In the genomic region with DNA sequence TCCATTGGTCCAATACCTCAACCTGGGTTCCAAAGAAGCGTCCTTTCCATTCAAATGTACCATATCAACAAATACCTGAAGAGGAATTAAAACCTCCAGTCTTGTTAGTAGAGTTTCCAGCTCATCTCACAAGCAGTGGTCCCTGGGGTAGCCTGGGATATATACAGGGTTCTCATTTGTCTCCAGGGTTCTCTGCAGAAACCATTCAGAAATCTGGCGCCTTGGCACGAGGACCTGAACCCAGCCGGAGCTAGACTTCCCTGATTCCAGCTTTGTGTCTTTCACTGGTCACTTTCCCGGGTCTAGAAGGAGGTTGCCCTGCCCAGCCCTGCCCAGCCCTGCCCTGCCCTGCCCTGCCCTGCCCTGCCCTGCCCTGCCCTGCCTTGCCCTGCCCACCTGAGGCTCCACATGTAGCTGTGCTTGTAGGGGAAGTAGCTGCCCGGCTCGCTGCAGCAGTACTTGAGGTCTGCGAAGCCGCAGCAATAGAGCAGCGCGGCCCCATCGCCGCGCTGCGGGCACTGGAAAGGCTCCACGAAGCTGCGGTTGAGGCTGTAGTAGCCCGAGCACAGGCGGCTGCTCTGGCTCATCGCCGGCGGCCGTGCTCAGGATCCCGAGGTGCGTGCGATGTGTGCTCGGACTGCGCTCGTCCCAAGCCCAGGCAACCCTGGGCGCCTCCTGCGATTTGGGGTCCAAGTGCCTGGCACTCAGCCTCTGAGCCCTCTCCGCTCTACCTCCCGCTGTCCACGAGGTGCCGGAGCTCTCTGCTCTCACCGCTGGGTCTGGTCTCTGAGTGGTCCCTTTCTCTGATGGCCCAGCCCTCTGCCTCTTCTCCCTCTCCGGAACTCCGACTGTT, we compare ENCODE assay signal across 8 mouse cellular contexts. TPM values are rescaled to one million over a fixed set of nuclear protein-coding genes. Genes with fewer than 3 reads are reported as not detected.
DNase-seq lines count a peak whose midpoint lies in the region; ATAC-seq and TF ChIP-seq lines count a peak whose summit lies in the region.

TSS of gene Shisal2b (minus strand) at position 767 of the 853 bp plus-strand sequence.

- 4% methylated on average over 38 of the region's 38 CpGs for WGBS in lung, adult 2 months
- 3% methylated on average over 38 of the region's 38 CpGs for WGBS in forebrain, embryonic 12.5 days
- WGBS in liver, postnatal 0 days (ENCODE audit: insufficient replicate concordance) = 4% methylated on average over 36 of the region's 38 CpGs

- no peaks in the 10 kb centered on the region for H3K36me3 ChIP-seq in forebrain, embryonic 12.5 days (replicated peaks)
- H3K36me3 ChIP-seq in liver, postnatal 0 days (replicated peaks; ENCODE audit: insufficient read depth, low read length) = no peaks in the 10 kb centered on the region

- no peak for TF ChIP-seq CTCF in lung, adult 2 months (IDR thresholded peaks at IDR 0.05; ENCODE audit: insufficient read depth, low read length)
- TF ChIP-seq CTCF in liver, postnatal 0 days (IDR thresholded peaks at IDR 0.05; ENCODE audit: low read depth) = no peak

- ATAC-seq in forebrain, embryonic 12.5 days (ENCODE audit: low FRiP score) = peak; percentile 90
- ATAC-seq in liver, postnatal 0 days = peak; percentile 15
- no peak for ATAC-seq in monocyte, adult 5-6 weeks (replicated peaks; ENCODE audit: insufficient number of reproducible peaks, low FRiP score, low TSS enrichment, poor library complexity, severe bottlenecking)

- no peak for DNase-seq in lung, adult 2 months
- DNase-seq in lung, postnatal 36 days = no peak
- DNase-seq in cerebellum, adult 11-12 months = peak; percentile 16
- DNase-seq in hindlimb bud, embryonic 11.5 days (ENCODE audit: extremely low spot score, low read depth, low spot score) = peak; percentile 5
- DNase-seq in liver, postnatal 0 days = peak; percentile 32
- DNase-seq in ovary, postnatal 10 days (ENCODE audit: low spot score) = peak; percentile 2

- H3K9me3 ChIP-seq in forebrain, embryonic 12.5 days = no peaks in the 10 kb centered on the region
- H3K9me3 ChIP-seq in liver, postnatal 0 days (ENCODE audit: low read length) = no peaks in the 10 kb centered on the region

- H3K4me2 ChIP-seq in forebrain, embryonic 12.5 days = peak within 1 kb of the TSS; percentile 86
- peak within 1 kb of the TSS; percentile 78 for H3K4me2 ChIP-seq in liver, postnatal 0 days (ENCODE audit: low read depth, low read length)

- TF ChIP-seq POLR2A in lung, adult 2 months (IDR thresholded peaks at IDR 0.05; ENCODE audit: borderline replicate concordance, extremely low read depth, low read depth, low read length) = no peak

- H3K4me3 ChIP-seq in lung, adult 2 months (replicated peaks; ENCODE audit: extremely low read depth, low read depth, low read length) = peak within 1 kb of the TSS; percentile 2
- H3K4me3 ChIP-seq in forebrain, embryonic 12.5 days (replicated peaks) = peak within 1 kb of the TSS; percentile 49
- H3K4me3 ChIP-seq in liver, postnatal 0 days (ENCODE audit: low read depth, low read length) = peak within 1 kb of the TSS; percentile 51

- peaks cover 35% of the 10 kb centered on the region for H3K27me3 ChIP-seq in forebrain, embryonic 12.5 days
- 0 out of 2 replicates have a peak, but pooled peaks cover 11% of the 10 kb centered on the region for H3K27me3 ChIP-seq in liver, postnatal 0 days (ENCODE audit: insufficient read depth, low read length)

- H3K27ac ChIP-seq in forebrain, embryonic 12.5 days = no peak within 1 kb of the TSS
- H3K27ac ChIP-seq in liver, postnatal 0 days (ENCODE audit: low read depth) = no peak within 1 kb of the TSS

- H3K9ac ChIP-seq in forebrain, embryonic 12.5 days = peak within 1 kb of the TSS; percentile 55
- H3K9ac ChIP-seq in liver, postnatal 0 days (replicated peaks) = 0 out of 2 replicates have a peak within 1 kb of the TSS, but pooled peaks have one; percentile 39

- no peaks in the 10 kb centered on the region; the same call in 1 of the 2 replicates for H3K4me1 ChIP-seq in lung, adult 2 months (ENCODE audit: control insufficient read depth, insufficient read depth, low read length)
- peaks cover 7% of the 10 kb centered on the region; the same call in 1 of the 2 replicates for H3K4me1 ChIP-seq in forebrain, embryonic 12.5 days
- H3K4me1 ChIP-seq in liver, postnatal 0 days (ENCODE audit: insufficient read depth) = no peaks in the 10 kb centered on the region

- TF ChIP-seq EP300 in liver, postnatal 0 days (IDR thresholded peaks at IDR 0.05; ENCODE audit: low read depth) = no peak

RNA-seq across cellular contexts. Expression of gene Shisal2b, which starts in this region (rescaled TPM):
- not detected in 2 replicates for polyA plus RNA-seq in lung, adult 2 months (2012; rRNA removed)
- polyA plus RNA-seq in forebrain, embryonic 12.5 days (2016; fragmentation: Nextera tagmentation; extraction: Ambion mirVana) = not detected in 2 replicates
- polyA plus RNA-seq in liver, postnatal 0 days (2015; fragmentation: Nextera tagmentation; extraction: Ambion mirVana) = not detected in 2 replicates
- total RNA-seq in monocyte, adult 5-6 weeks (2017) = not detected in 3 replicates

Comparison
In these comparisons a context has a peak if more than half of its experiments do, and no peak if none do; other contexts are left out.
1. Peak in ATAC-seq, H3K4me3 ChIP-seq, H3K9ac ChIP-seq and H3K4me2 ChIP-seq in forebrain, embryonic 12.5 days; RNA of the gene not detected or under 1 TPM.
2. Peak in DNase-seq, ATAC-seq, H3K4me3 ChIP-seq, H3K9ac ChIP-seq and H3K4me2 ChIP-seq in liver, postnatal 0 days; RNA of the gene not detected or under 1 TPM.
3. DNase-seq: peak in cerebellum, adult 11-12 months (single experiment), hindlimb bud, embryonic 11.5 days (single experiment) and ovary, postnatal 10 days (single experiment); none in lung, adult 2 months (single experiment) and lung, postnatal 36 days (single experiment).
4. Peak in every context shown above with its lines, with median percentiles within 50 percentile points of each other: H3K4me3 ChIP-seq.